Mouse (Mus musculus): ENCODE measurements around the gene Gadd45a. TPM values are rescaled to one million over a fixed set of nuclear protein-coding genes. Genes with fewer than 3 reads are reported as not detected.

The Gadd45a gene
- polyA plus RNA-seq, 1 experiment from 2014 or later = 18.9 TPM

- no peak overlapping the region for H3K4me2 ChIP-seq
- H3K4me3 ChIP-seq = no peak overlapping the region
- no peak overlapping the region for H3K9ac ChIP-seq
- WGBS = 59% methylated on average over 8 of the region's 8 CpGs
- no peaks in the 10 kb centered on the region for H3K27me3 ChIP-seq
- peak overlapping the region; percentile 73 for H3K27ac ChIP-seq
- H3K9me3 ChIP-seq = no peaks in the 10 kb centered on the region
- ATAC-seq (ENCODE audit: borderline replicate concordance, extremely low read depth, low FRiP score, low TSS enrichment) = peak; percentile 55; the same call in 1 of the 2 replicates
- peaks cover 18% of the 10 kb centered on the region; the same call in 1 of the 2 replicates for H3K4me1 ChIP-seq
- H3K36me3 ChIP-seq = no peaks in the 10 kb centered on the region
Measured at GRCm38 (mm10) chr6:67069219-67069762, 32.0 kb upstream of the Gadd45a start.

- no peak overlapping the region for H3K9ac ChIP-seq
- H3K4me3 ChIP-seq = no peak overlapping the region
- no peak overlapping the region for H3K4me2 ChIP-seq
- no peak overlapping the region for H3K27ac ChIP-seq
- H3K4me1 ChIP-seq = peaks cover 8% of the 10 kb centered on the region
- ATAC-seq (ENCODE audit: borderline replicate concordance, extremely low read depth, low FRiP score, low TSS enrichment) = no peak
- no peaks in the 10 kb centered on the region for H3K36me3 ChIP-seq
- H3K9me3 ChIP-seq = no peaks in the 10 kb centered on the region
- WGBS = 77% methylated on average over 5 of the region's 5 CpGs
- H3K27me3 ChIP-seq = no peaks in the 10 kb centered on the region
Measured at GRCm38 (mm10) chr6:67060057-67060456, 22.8 kb upstream of the Gadd45a start.

- Histone ChIP-seq H3K9me3 (no peaks in the 10 kb centered on the region), H3K9ac (no peak overlapping the region), H3K27ac (no peak overlapping the region), H3K4me3 (no peak overlapping the region), H3K4me2 (no peak overlapping the region), H3K4me1 (peaks cover 8% of the 10 kb centered on the region), H3K36me3 (no peaks in the 10 kb centered on the region), H3K27me3 (no peaks in the 10 kb centered on the region)
- 79% methylated on average over 7 of the region's 7 CpGs for WGBS
- ATAC-seq (ENCODE audit: borderline replicate concordance, extremely low read depth, low FRiP score, low TSS enrichment) = no peak
Measured at GRCm38 (mm10) chr6:67057991-67058696, 20.9 kb upstream of the Gadd45a start.

- H3K4me2 ChIP-seq = no peak overlapping the region
- no peaks in the 10 kb centered on the region for H3K27me3 ChIP-seq
- no peak overlapping the region for H3K9ac ChIP-seq
- no peak overlapping the region for H3K4me3 ChIP-seq
- no peak for ATAC-seq (ENCODE audit: borderline replicate concordance, extremely low read depth, low FRiP score, low TSS enrichment)
- no peaks in the 10 kb centered on the region for H3K36me3 ChIP-seq
- peaks cover 8% of the 10 kb centered on the region for H3K4me1 ChIP-seq
- H3K9me3 ChIP-seq = no peaks in the 10 kb centered on the region
- H3K27ac ChIP-seq = no peak overlapping the region
- 84% methylated on average over 5 of the region's 5 CpGs for WGBS
Measured at GRCm38 (mm10) chr6:67057574-67057973, 20.3 kb upstream of the Gadd45a start.

- no peak overlapping the region for H3K27ac ChIP-seq
- no peak overlapping the region for H3K4me3 ChIP-seq
- no peaks in the 10 kb centered on the region for H3K9me3 ChIP-seq
- H3K9ac ChIP-seq = no peak overlapping the region
- H3K4me1 ChIP-seq = peaks cover 8% of the 10 kb centered on the region
- H3K4me2 ChIP-seq = no peak overlapping the region
- no peaks in the 10 kb centered on the region for H3K27me3 ChIP-seq
- 64% methylated on average over 3 of the region's 3 CpGs for WGBS
- ATAC-seq (ENCODE audit: borderline replicate concordance, extremely low read depth, low FRiP score, low TSS enrichment) = no peak
- H3K36me3 ChIP-seq = no peaks in the 10 kb centered on the region
Measured at GRCm38 (mm10) chr6:67056889-67057564, 19.8 kb upstream of the Gadd45a start.

- Histone ChIP-seq H3K27me3 (no peaks in the 10 kb centered on the region), H3K9ac (no peak overlapping the region), H3K4me2 (no peak overlapping the region), H3K9me3 (no peaks in the 10 kb centered on the region), H3K4me1 (peaks cover 8% of the 10 kb centered on the region), H3K27ac (no peak overlapping the region), H3K36me3 (no peaks in the 10 kb centered on the region), H3K4me3 (no peak overlapping the region)
- ATAC-seq (ENCODE audit: borderline replicate concordance, extremely low read depth, low FRiP score, low TSS enrichment) = no peak
- WGBS = 50% methylated on average over 15 of the region's 15 CpGs
Measured at GRCm38 (mm10) chr6:67056108-67056888, 19.0 kb upstream of the Gadd45a start.

GRCm38 (mm10) chr6:67050063-67050462 is 12.8 kb upstream of the Gadd45a start:
- Histone ChIP-seq H3K9me3 (no peaks in the 10 kb centered on the region), H3K36me3 (no peaks in the 10 kb centered on the region), H3K4me3 (no peak overlapping the region), H3K27me3 (no peaks in the 10 kb centered on the region), H3K27ac (peak overlapping the region; percentile 46; the same call in 1 of the 2 replicates), H3K4me1 (peaks cover 12% of the 10 kb centered on the region; the same call in 1 of the 2 replicates), H3K4me2 (no peak overlapping the region), H3K9ac (no peak overlapping the region)
- no peak for ATAC-seq (ENCODE audit: borderline replicate concordance, extremely low read depth, low FRiP score, low TSS enrichment)
- 30% methylated on average over 1 of the region's 1 CpGs for WGBS

- no peak overlapping the region for H3K4me2 ChIP-seq
- peaks cover 12% of the 10 kb centered on the region; the same call in 1 of the 2 replicates for H3K4me1 ChIP-seq
- no peak overlapping the region for H3K9ac ChIP-seq
- peak; percentile 60; the same call in 1 of the 2 replicates for ATAC-seq (ENCODE audit: borderline replicate concordance, extremely low read depth, low FRiP score, low TSS enrichment)
- no peaks in the 10 kb centered on the region for H3K27me3 ChIP-seq
- WGBS = 33% methylated on average over 2 of the region's 2 CpGs
- H3K36me3 ChIP-seq = no peaks in the 10 kb centered on the region
- no peaks in the 10 kb centered on the region for H3K9me3 ChIP-seq
- no peak overlapping the region for H3K4me3 ChIP-seq
- H3K27ac ChIP-seq = peak overlapping the region; percentile 46; the same call in 1 of the 2 replicates
Measured at GRCm38 (mm10) chr6:67049695-67050038, 12.4 kb upstream of the Gadd45a start.

GRCm38 (mm10) chr6:67048880-67049694 is 11.8 kb upstream of the Gadd45a start:
- H3K4me3 ChIP-seq = no peak overlapping the region
- peak; percentile 96 for ATAC-seq (ENCODE audit: borderline replicate concordance, extremely low read depth, low FRiP score, low TSS enrichment)
- H3K4me1 ChIP-seq = peaks cover 12% of the 10 kb centered on the region; the same call in 1 of the 2 replicates
- H3K27me3 ChIP-seq = no peaks in the 10 kb centered on the region
- WGBS = 20% methylated on average over 7 of the region's 7 CpGs
- H3K9me3 ChIP-seq = no peaks in the 10 kb centered on the region
- no peak overlapping the region for H3K9ac ChIP-seq
- peak overlapping the region; percentile 72 for H3K27ac ChIP-seq
- 0 out of 2 replicates have a peak overlapping the region, but pooled peaks have one; percentile 2 for H3K4me2 ChIP-seq
- H3K36me3 ChIP-seq = no peaks in the 10 kb centered on the region

GRCm38 (mm10) chr6:67048052-67048691 is 10.9 kb upstream of the Gadd45a start:
- no peaks in the 10 kb centered on the region for H3K36me3 ChIP-seq
- no peak for ATAC-seq (ENCODE audit: borderline replicate concordance, extremely low read depth, low FRiP score, low TSS enrichment)

More at GRCm38 (mm10) chr6:67048052-67048691, 10.9 kb upstream of the Gadd45a start:
- Histone ChIP-seq H3K4me1 (peaks cover 12% of the 10 kb centered on the region; the same call in 1 of the 2 replicates), H3K4me3 (no peak overlapping the region), H3K9me3 (no peaks in the 10 kb centered on the region), H3K27ac (0 out of 2 replicates have a peak overlapping the region, but pooled peaks have one; percentile 50), H3K9ac (no peak overlapping the region), H3K4me2 (no peak overlapping the region), H3K27me3 (no peaks in the 10 kb centered on the region)
- 77% methylated on average over 3 of the region's 3 CpGs for WGBS

Data from lung, embryonic 15.5 days (tissue).